Mouse (Mus musculus): ENCODE measurements at regions not wholly inside any gene's neighbourhood (a gene's known extent, or its start where the extent isn't known, plus 50 kb on each side); places are given as distances from the start of the nearest gene placed in this dataset.

GRCm38 (mm10) chr14:64533591-64534151, 429.6 kb downstream of the Prss52 start:
- Histone ChIP-seq H3K27ac (ENCODE audit: low read depth, low read length) (no peak overlapping the region), H3K36me3 (ENCODE audit: control insufficient read depth, insufficient read depth, low read length) (no peaks in the 10 kb centered on the region), H3K9ac (ENCODE audit: low read depth, low read length) (no peak overlapping the region), H3K4me1 (ENCODE audit: control insufficient read depth, insufficient read depth, low read length) (no peaks in the 10 kb centered on the region), H3K4me2 (no peak overlapping the region), H3K9me3 (replicated peaks; ENCODE audit: control insufficient read depth, low read length) (no peaks in the 10 kb centered on the region), H3K4me3 (ENCODE audit: low read depth, low read length) (no peak overlapping the region), H3K27me3 (ENCODE audit: control insufficient read depth, insufficient read depth, low read length) (no peaks in the 10 kb centered on the region)
- ATAC-seq (replicated peaks; ENCODE audit: insufficient number of reproducible peaks, low FRiP score, low TSS enrichment): no peak
- 40% methylated on average over 7 of the region's 7 CpGs for WGBS (ENCODE audit: insufficient replicate concordance)

DNA sequence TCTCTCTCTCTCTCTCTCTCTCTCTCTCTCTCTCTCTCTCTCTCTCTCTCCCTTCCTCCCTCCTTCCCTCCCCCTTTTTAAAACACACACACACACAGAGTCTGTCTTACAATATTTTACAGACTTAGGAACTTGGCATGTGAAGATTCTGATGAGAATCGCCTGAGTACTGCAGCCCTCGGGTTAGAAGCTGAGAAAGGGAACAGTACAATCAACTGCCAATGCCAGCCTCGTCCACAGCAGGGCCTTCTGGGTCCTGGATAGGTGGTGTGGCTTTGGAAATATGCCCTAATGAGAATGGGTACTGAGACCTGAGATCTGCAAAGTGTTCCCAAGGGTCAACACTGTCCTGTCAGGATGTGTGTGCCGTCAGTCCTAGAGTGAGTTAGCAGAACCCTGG, 430.1 kb downstream of the Prss52 start:
- Histone ChIP-seq H3K36me3 (ENCODE audit: control insufficient read depth, insufficient read depth, low read length) (no peaks in the 10 kb centered on the region), H3K27me3 (ENCODE audit: control insufficient read depth, insufficient read depth, low read length) (no peaks in the 10 kb centered on the region), H3K4me2 (no peak overlapping the region), H3K9ac (ENCODE audit: low read depth, low read length) (no peak overlapping the region), H3K9me3 (replicated peaks; ENCODE audit: control insufficient read depth, low read length) (no peaks in the 10 kb centered on the region), H3K4me3 (ENCODE audit: low read depth, low read length) (no peak overlapping the region), H3K27ac (ENCODE audit: low read depth, low read length) (no peak overlapping the region), H3K4me1 (ENCODE audit: control insufficient read depth, insufficient read depth, low read length) (no peaks in the 10 kb centered on the region)
- ATAC-seq (replicated peaks; ENCODE audit: insufficient number of reproducible peaks, low FRiP score, low TSS enrichment): no peak
- 43% methylated on average over 4 of the region's 4 CpGs for WGBS (ENCODE audit: insufficient replicate concordance)

DNA sequence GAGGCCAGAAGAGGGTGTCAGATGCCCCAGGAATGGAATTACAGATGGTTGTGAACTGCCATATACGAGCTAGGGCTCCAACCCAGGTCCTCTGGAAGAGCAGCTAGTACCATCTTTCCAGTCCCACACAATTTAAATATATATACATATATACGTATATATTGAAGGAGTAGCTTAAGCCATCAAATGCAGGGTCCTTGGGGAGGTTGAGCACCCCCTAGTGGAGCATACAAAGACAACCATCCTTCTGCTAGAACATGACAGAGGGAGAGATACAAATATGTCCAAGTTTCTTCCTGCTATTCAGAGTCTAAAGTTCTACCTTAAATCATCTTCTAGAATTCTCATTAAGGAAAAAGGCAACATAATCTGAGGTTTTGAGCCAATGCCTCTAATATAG, 435.4 kb downstream of the Prss52 start:
- 50% methylated on average over 2 of the region's 2 CpGs for WGBS (ENCODE audit: insufficient replicate concordance)
- H3K36me3 ChIP-seq (ENCODE audit: control insufficient read depth, insufficient read depth, low read length): no peaks in the 10 kb centered on the region
- ATAC-seq (replicated peaks; ENCODE audit: insufficient number of reproducible peaks, low FRiP score, low TSS enrichment): no peak
- no peak overlapping the region for H3K4me2 ChIP-seq
- no peak overlapping the region for H3K9ac ChIP-seq (ENCODE audit: low read depth, low read length)
- no peaks in the 10 kb centered on the region for H3K9me3 ChIP-seq (replicated peaks; ENCODE audit: control insufficient read depth, low read length)
- H3K27ac ChIP-seq (ENCODE audit: low read depth, low read length): no peak overlapping the region
- no peak overlapping the region for H3K4me3 ChIP-seq (ENCODE audit: low read depth, low read length)
- H3K4me1 ChIP-seq (ENCODE audit: control insufficient read depth, insufficient read depth, low read length): no peaks in the 10 kb centered on the region
- no peaks in the 10 kb centered on the region for H3K27me3 ChIP-seq (ENCODE audit: control insufficient read depth, insufficient read depth, low read length)

- Histone ChIP-seq H3K9ac (ENCODE audit: low read depth, low read length) (no peak overlapping the region), H3K4me1 (ENCODE audit: control insufficient read depth, insufficient read depth, low read length) (no peaks in the 10 kb centered on the region), H3K4me2 (no peak overlapping the region), H3K9me3 (replicated peaks; ENCODE audit: control insufficient read depth, low read length) (no peaks in the 10 kb centered on the region), H3K4me3 (ENCODE audit: low read depth, low read length) (no peak overlapping the region), H3K27me3 (ENCODE audit: control insufficient read depth, insufficient read depth, low read length) (0 out of 2 replicates have a peak, but pooled peaks cover 2% of the 10 kb centered on the region), H3K36me3 (ENCODE audit: control insufficient read depth, insufficient read depth, low read length) (no peaks in the 10 kb centered on the region), H3K27ac (ENCODE audit: low read depth, low read length) (no peak overlapping the region)
- WGBS (ENCODE audit: insufficient replicate concordance): 70% methylated on average over 3 of the region's 3 CpGs
- no peak for ATAC-seq (replicated peaks; ENCODE audit: insufficient number of reproducible peaks, low FRiP score, low TSS enrichment)
These were observed 441.0 kb downstream of the Prss52 start for GRCm38 (mm10) chr14:64545056-64545455.

DNA sequence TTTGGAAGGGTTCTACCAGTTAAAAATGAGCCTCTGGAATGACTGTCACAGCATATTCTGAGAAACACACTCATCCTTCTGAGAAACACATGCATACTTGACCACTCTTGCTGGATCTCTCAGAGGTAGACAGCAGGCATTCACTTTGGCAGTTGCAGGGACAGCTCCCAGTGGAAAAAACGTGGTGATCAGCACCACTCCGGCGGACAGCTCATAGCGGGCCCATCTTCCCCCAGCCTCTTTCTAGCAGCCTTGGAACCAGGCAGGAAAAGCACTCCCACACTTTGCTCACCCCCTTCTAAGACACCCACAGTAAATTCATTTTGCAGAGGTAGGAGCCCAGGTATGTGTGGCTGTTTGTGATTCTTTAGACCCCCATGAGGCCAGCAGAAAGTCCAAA, 442.7 kb downstream of the Prss52 start:
- WGBS (ENCODE audit: insufficient replicate concordance): 0% methylated on average over 4 of the region's 4 CpGs
- no peak overlapping the region for H3K4me3 ChIP-seq (ENCODE audit: low read depth, low read length)
- ATAC-seq (replicated peaks; ENCODE audit: insufficient number of reproducible peaks, low FRiP score, low TSS enrichment): no peak

GRCm38 (mm10) chr14:64552951-64553350, 448.9 kb downstream of the Prss52 start:
- WGBS (ENCODE audit: insufficient replicate concordance): 53% methylated on average over 4 of the region's 4 CpGs
- no peaks in the 10 kb centered on the region for H3K4me1 ChIP-seq (ENCODE audit: control insufficient read depth, insufficient read depth, low read length)
- H3K27ac ChIP-seq (ENCODE audit: low read depth, low read length): no peak overlapping the region
- no peak overlapping the region for H3K4me3 ChIP-seq (ENCODE audit: low read depth, low read length)
- no peak for ATAC-seq (replicated peaks; ENCODE audit: insufficient number of reproducible peaks, low FRiP score, low TSS enrichment)
- no peak overlapping the region for H3K4me2 ChIP-seq
- H3K9ac ChIP-seq (ENCODE audit: low read depth, low read length): no peak overlapping the region
- H3K36me3 ChIP-seq (ENCODE audit: control insufficient read depth, insufficient read depth, low read length): no peaks in the 10 kb centered on the region
- no peaks in the 10 kb centered on the region for H3K9me3 ChIP-seq (replicated peaks; ENCODE audit: control insufficient read depth, low read length)
- no peaks in the 10 kb centered on the region for H3K27me3 ChIP-seq (ENCODE audit: control insufficient read depth, insufficient read depth, low read length)

More for the DNA sequence above, 442.7 kb downstream of the Prss52 start:
- no peak overlapping the region for H3K27ac ChIP-seq (ENCODE audit: low read depth, low read length)
- no peaks in the 10 kb centered on the region for H3K4me1 ChIP-seq (ENCODE audit: control insufficient read depth, insufficient read depth, low read length)
- no peaks in the 10 kb centered on the region for H3K36me3 ChIP-seq (ENCODE audit: control insufficient read depth, insufficient read depth, low read length)
- no peaks in the 10 kb centered on the region for H3K9me3 ChIP-seq (replicated peaks; ENCODE audit: control insufficient read depth, low read length)
- H3K9ac ChIP-seq (ENCODE audit: low read depth, low read length): no peak overlapping the region
- 0 out of 2 replicates have a peak, but pooled peaks cover 2% of the 10 kb centered on the region for H3K27me3 ChIP-seq (ENCODE audit: control insufficient read depth, insufficient read depth, low read length)
- no peak overlapping the region for H3K4me2 ChIP-seq

DNA sequence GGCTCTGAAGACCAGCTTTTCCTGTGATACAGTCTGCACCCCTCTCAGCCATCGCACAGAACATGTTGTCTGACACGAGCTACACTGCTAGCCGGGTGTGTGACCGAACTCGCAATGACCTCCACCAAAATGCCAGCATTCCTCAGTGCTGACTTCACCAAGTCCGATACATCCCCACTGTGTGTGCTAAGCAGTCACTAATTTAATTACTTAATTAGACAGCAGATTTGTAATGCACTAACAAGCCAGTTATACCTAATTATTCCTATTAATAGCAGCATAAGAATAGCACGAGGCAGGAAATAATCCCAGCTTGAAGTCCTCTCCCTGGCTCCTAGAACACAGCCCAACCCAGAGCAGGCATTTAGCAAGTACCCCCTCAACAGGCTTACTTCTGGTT, 452.0 kb downstream of the Prss52 start:
- no peaks in the 10 kb centered on the region for H3K36me3 ChIP-seq (ENCODE audit: control insufficient read depth, insufficient read depth, low read length)
- no peak overlapping the region for H3K9ac ChIP-seq (ENCODE audit: low read depth, low read length)
- no peaks in the 10 kb centered on the region for H3K27me3 ChIP-seq (ENCODE audit: control insufficient read depth, insufficient read depth, low read length)
- 81% methylated on average over 7 of the region's 7 CpGs for WGBS (ENCODE audit: insufficient replicate concordance)
- no peak overlapping the region for H3K27ac ChIP-seq (ENCODE audit: low read depth, low read length)
- H3K9me3 ChIP-seq (replicated peaks; ENCODE audit: control insufficient read depth, low read length): no peaks in the 10 kb centered on the region
- H3K4me2 ChIP-seq: no peak overlapping the region
- H3K4me1 ChIP-seq (ENCODE audit: control insufficient read depth, insufficient read depth, low read length): no peaks in the 10 kb centered on the region
- H3K4me3 ChIP-seq (ENCODE audit: low read depth, low read length): no peak overlapping the region
- ATAC-seq (replicated peaks; ENCODE audit: insufficient number of reproducible peaks, low FRiP score, low TSS enrichment): no peak

GRCm38 (mm10) chr14:64557453-64557852, 453.4 kb downstream of the Prss52 start:
- Histone ChIP-seq H3K9ac (ENCODE audit: low read depth, low read length) (no peak overlapping the region), H3K36me3 (ENCODE audit: control insufficient read depth, insufficient read depth, low read length) (no peaks in the 10 kb centered on the region), H3K27me3 (ENCODE audit: control insufficient read depth, insufficient read depth, low read length) (no peaks in the 10 kb centered on the region), H3K4me3 (ENCODE audit: low read depth, low read length) (no peak overlapping the region), H3K27ac (ENCODE audit: low read depth, low read length) (no peak overlapping the region), H3K9me3 (replicated peaks; ENCODE audit: control insufficient read depth, low read length) (no peaks in the 10 kb centered on the region), H3K4me2 (no peak overlapping the region), H3K4me1 (ENCODE audit: control insufficient read depth, insufficient read depth, low read length) (no peaks in the 10 kb centered on the region)
- 63% methylated on average over 6 of the region's 6 CpGs for WGBS (ENCODE audit: insufficient replicate concordance)
- ATAC-seq (replicated peaks; ENCODE audit: insufficient number of reproducible peaks, low FRiP score, low TSS enrichment): no peak

DNA sequence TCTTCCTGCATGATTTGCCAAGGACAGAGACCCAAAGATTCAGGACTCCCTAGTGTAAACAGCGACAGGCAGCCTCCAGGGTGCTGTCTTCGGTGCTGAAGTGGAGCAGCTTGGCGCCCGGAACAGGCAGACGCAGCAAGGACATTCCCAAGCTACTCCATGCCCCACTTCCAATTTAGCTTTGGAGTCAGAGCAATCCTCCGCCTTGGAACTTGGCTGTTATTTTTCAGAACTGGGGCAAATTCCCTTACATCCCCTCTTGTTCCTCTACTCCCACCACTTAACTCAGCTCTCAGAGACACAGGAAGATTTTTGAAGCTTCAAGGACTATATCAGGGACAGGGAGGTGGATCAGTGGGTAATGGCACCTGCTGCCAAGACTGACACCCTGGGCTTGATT, 464.6 kb downstream of the Prss52 start:
- Histone ChIP-seq H3K4me2 (no peak overlapping the region), H3K9me3 (replicated peaks; ENCODE audit: control insufficient read depth, low read length) (no peaks in the 10 kb centered on the region), H3K27me3 (ENCODE audit: control insufficient read depth, insufficient read depth, low read length) (no peaks in the 10 kb centered on the region; the same call in 1 of the 2 replicates), H3K27ac (ENCODE audit: low read depth, low read length) (no peak overlapping the region), H3K36me3 (ENCODE audit: control insufficient read depth, insufficient read depth, low read length) (no peaks in the 10 kb centered on the region), H3K9ac (ENCODE audit: low read depth, low read length) (no peak overlapping the region), H3K4me3 (ENCODE audit: low read depth, low read length) (no peak overlapping the region), H3K4me1 (ENCODE audit: control insufficient read depth, insufficient read depth, low read length) (no peaks in the 10 kb centered on the region)
- no peak for ATAC-seq (replicated peaks; ENCODE audit: insufficient number of reproducible peaks, low FRiP score, low TSS enrichment)
- 7% methylated on average over 6 of the region's 6 CpGs for WGBS (ENCODE audit: insufficient replicate concordance)
